Mouse (Mus musculus) B cell, adult 67 days (primary cell): ENCODE data around the gene Gm14410. TPM values are rescaled to one million over a fixed set of nuclear protein-coding genes. Genes with fewer than 3 reads are reported as not detected.

Source experiments
- total RNA-seq, 2 experiments: library from RNA; stranded (reverse); gene quantifications; 4 replicates each; pipeline ENCODE4 v1.2.4; 2023

Gene Gm14410
- total RNA-seq: 1 to 10 TPM; 5.9 to 7.8 TPM

GRCm38 (mm10) chr2:177206341-177206740, at the start of gene Gm14410:
Gene Gm14410 (minus strand): TSS chr2:177206421.

Other genes with a start within 250 kb of the Gm14410 start
- 1 to 10 TPM; 2.4 to 7.1 TPM for gene Gm14419, start 205.5 kb downstream of the Gm14410 start, total RNA-seq
- gene Gm14401, start 132.1 kb downstream of the Gm14410 start, total RNA-seq: not detected
- gene Gm14409, start 60.6 kb upstream of the Gm14410 start, total RNA-seq: not detected
- not detected for gene Gm14412, start 117.9 kb upstream of the Gm14410 start, total RNA-seq
- 1 to 10 TPM; 2.1 to 3.9 TPM for gene Gm14418, start 191.9 kb upstream of the Gm14410 start, total RNA-seq